ENCODE assay signal across 8 mouse cellular contexts in the genomic region with DNA sequence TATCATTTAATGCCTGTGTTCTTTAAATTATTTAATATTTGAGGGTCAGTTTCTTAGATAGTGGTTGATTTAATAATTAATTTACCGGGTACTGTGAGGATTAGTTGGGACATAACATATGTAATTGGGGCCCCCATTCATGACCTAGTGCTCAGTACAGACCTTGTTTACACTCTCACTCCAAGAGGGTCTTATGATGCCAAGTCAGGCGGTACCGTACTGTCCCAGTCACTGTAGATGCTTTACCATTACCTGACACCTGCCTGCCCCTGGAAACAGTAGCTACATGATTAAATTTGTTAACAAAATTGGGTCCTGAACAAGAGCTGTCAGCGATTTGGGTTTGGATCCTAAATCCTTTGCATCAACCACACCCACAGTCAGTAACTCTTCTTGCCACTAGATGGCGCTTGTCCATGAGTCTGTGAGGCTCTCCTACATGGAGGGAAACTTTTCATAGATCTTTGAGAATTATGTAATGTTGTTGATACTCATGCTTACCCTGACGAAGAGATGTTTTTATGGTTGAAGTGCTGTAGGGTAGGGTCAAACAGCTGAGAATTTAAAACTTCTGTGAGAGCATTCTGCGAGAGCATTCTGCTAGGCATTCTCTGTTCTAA. TPM values are rescaled to one million over a fixed set of nuclear protein-coding genes. Genes with fewer than 3 reads are reported as not detected.
DNase-seq lines count a peak whose midpoint lies in the region; ATAC-seq and TF ChIP-seq lines count a peak whose summit lies in the region.

No protein-coding gene starts in this region.

- ATAC-seq in G1E (ENCODE audit: extremely low read depth, insufficient number of reproducible peaks, low FRiP score, poor library complexity, severe bottlenecking) = peak; percentile 50; the same call in 1 of the 2 replicates
- ATAC-seq in liver, embryonic 14.5 days (ENCODE audit: insufficient read depth) = peak; percentile 59

- no peak overlapping the region for H3K4me3 ChIP-seq in G1E (ENCODE audit: low read depth, low read length)
- no peak overlapping the region for H3K4me3 ChIP-seq in forebrain, embryonic 10.5 days
- H3K4me3 ChIP-seq in liver, embryonic 14.5 days (ENCODE audit: insufficient read depth in 1 of 2, low read depth in 2 of 2, low read length in 2 of 2) = no peak overlapping the region

- WGBS in forebrain, embryonic 10.5 days = 47% methylated on average over 7 of the region's 7 CpGs
- WGBS in liver, embryonic 14.5 days (ENCODE audit: insufficient replicate concordance) = 44% methylated on average over 7 of the region's 7 CpGs

- no peaks in the 10 kb centered on the region for H3K27me3 ChIP-seq in G1E (ENCODE audit: insufficient read depth, low read length)
- H3K27me3 ChIP-seq in forebrain, embryonic 10.5 days (ENCODE audit: poor library complexity, severe bottlenecking) = no peaks in the 10 kb centered on the region
- H3K27me3 ChIP-seq in liver, embryonic 14.5 days (ENCODE audit: control insufficient read depth, insufficient read depth, low read length) = no peaks in the 10 kb centered on the region

- TF ChIP-seq CTCF in G1E (IDR thresholded peaks at IDR 0.05; ENCODE audit: low read depth, low read length) = peak; percentile 83
- TF ChIP-seq CTCF in liver, embryonic 14.5 days (IDR thresholded peaks at IDR 0.05; ENCODE audit: low read depth) = peak; percentile 93

- peak overlapping the region; percentile 26; the same call in 1 of the 2 replicates for H3K4me2 ChIP-seq in liver, embryonic 14.5 days (ENCODE audit: low read depth)

- H3K27ac ChIP-seq in forebrain, embryonic 10.5 days = no peak overlapping the region
- H3K27ac ChIP-seq in liver, embryonic 14.5 days = no peak overlapping the region

- TF ChIP-seq EP300 in liver, embryonic 14.5 days (IDR thresholded peaks at IDR 0.05; ENCODE audit: low read depth) = no peak

- H3K9me3 ChIP-seq in G1E (replicated peaks) = no peaks in the 10 kb centered on the region
- H3K9me3 ChIP-seq in forebrain, embryonic 10.5 days = no peaks in the 10 kb centered on the region
- H3K9me3 ChIP-seq in liver, embryonic 14.5 days (ENCODE audit: control insufficient read depth, low read length) = no peaks in the 10 kb centered on the region

- no peak overlapping the region for H3K9ac ChIP-seq in liver, embryonic 14.5 days (replicated peaks)

- DNase-seq in G1E (ENCODE audit: low spot score) = peak; percentile 45
- peak; percentile 71 for DNase-seq in c-Kit-negative CD71-positive TER-119-positive erythroid progenitor cells, embryonic 14.5 days (ENCODE audit: low read depth, low spot score)
- DNase-seq in forebrain, embryonic 10.5 days (ENCODE audit: extremely low spot score, low spot score) = peak; percentile 34
- DNase-seq in heart, postnatal 4 days = peak; percentile 75
- peak; percentile 65 to 72 for DNase-seq in kidney, postnatal 4 days
- DNase-seq in liver, embryonic 14.5 days (ENCODE audit: low read depth in 3 of 3, low spot score in 3 of 3) = no peak
- peak; percentile 45 for DNase-seq in neural tube, embryonic 10.5 days (ENCODE audit: extremely low spot score, low spot score)
- DNase-seq in testis, postnatal 14 days (ENCODE audit: low spot score) = peak; percentile 39

- H3K4me1 ChIP-seq in G1E (ENCODE audit: insufficient read depth, low read depth, low read length) = peaks cover 54% of the 10 kb centered on the region
- peaks cover 23% of the 10 kb centered on the region for H3K4me1 ChIP-seq in forebrain, embryonic 10.5 days
- H3K4me1 ChIP-seq in liver, embryonic 14.5 days (replicated peaks; ENCODE audit: control insufficient read depth in 2 of 2, insufficient read depth in 2 of 2, low read length in 1 of 2) = peaks cover 13 to 23% of the 10 kb centered on the region in 2 experiments

- H3K36me3 ChIP-seq in G1E (replicated peaks) = peaks cover 11% of the 10 kb centered on the region
- H3K36me3 ChIP-seq in forebrain, embryonic 10.5 days (replicated peaks) = no peaks in the 10 kb centered on the region
- H3K36me3 ChIP-seq in liver, embryonic 14.5 days (replicated peaks; ENCODE audit: control insufficient read depth, insufficient read depth, low read depth) = no peaks in the 10 kb centered on the region

RNA-seq across cellular contexts. Expression of a gene that starts 33.2 kb away (rescaled TPM):
- total RNA-seq in G1E (2014; fragmentation: Nextera tagmentation) (155 TPM in 2 replicates), G1E (2017) (84.7 and 92.6 TPM in 2 replicates)
- 4.7 and 4.9 TPM in 2 replicates for polyA plus RNA-seq in G1E (2012)
- polyA plus RNA-seq in forebrain, embryonic 10.5 days (2016; fragmentation: Nextera tagmentation; extraction: Ambion mirVana) = 19.1 and 22.9 TPM in 2 replicates
- total RNA-seq in heart, postnatal 4 days (2021) = 10 to 100 TPM; 33.5 to 35.9 TPM
- polyA plus RNA-seq in liver, embryonic 14.5 days (2012; rRNA removed) = 6.7 and 7.9 TPM in 2 replicates
- 8.9 and 9.4 TPM in 2 replicates for polyA plus RNA-seq in liver, embryonic 14.5 days (2014; fragmentation: Nextera tagmentation; extraction: Ambion mirVana)

Comparison
In these comparisons a context has a peak if more than half of its experiments do, and no peak if none do; other contexts are left out.
1. DNase-seq: peak in G1E (single experiment), c-Kit-negative CD71-positive TER-119-positive erythroid progenitor cells, embryonic 14.5 days (single experiment), forebrain, embryonic 10.5 days (single experiment), heart, postnatal 4 days (single experiment), kidney, postnatal 4 days (2 of 2), neural tube, embryonic 10.5 days (single experiment) and testis, postnatal 14 days (single experiment); none in liver, embryonic 14.5 days (0 of 3).